Mouse (Mus musculus): ENCODE data around the gene Poc1a. TPM values are rescaled to one million over a fixed set of nuclear protein-coding genes. Genes with fewer than 3 reads are reported as not detected.

Gene Poc1a
- total and polyA plus RNA-seq, 2 experiments from 2014 or later = 7.6 to 14.3 TPM

DNA sequence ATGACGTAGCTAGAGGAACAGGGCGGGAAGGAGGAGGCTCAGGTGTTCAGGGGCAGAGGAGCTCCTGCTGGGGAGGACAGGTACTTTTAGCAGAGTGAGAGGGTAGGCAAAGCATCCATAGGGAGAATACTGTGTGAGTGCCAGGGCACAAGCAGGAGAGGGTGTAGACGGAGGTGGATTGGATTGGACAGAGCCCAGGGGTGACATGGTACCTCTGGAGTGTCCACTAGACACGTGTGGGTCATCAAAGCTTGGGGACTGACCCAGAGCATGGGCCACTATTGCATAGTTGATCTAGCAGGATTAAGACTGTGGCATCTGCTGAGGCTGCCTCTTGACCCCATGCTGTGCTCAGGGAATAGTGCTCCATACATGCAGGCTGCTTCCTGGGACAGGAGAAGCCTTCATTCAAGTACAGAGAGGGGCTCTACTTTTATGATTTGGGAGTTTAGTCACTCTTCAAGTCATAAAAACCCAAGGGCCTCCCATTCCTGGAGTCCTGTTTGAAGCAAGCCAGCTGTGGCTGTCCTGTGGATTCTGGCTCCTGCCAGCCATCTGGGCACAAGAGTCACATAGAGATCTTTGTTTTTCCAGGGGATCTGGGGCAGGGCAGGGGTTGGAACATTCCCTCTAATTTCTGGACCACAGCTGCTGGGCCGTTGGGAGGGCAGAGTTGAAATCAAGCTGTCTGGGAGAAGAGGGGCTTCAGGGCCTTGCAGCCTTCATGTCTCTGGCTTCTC lies 48.1 kb downstream of the Poc1a start:
- no peak overlapping the region for H3K9ac ChIP-seq
- peaks cover 12% of the 10 kb centered on the region; the same call in 1 of the 2 replicates for H3K4me1 ChIP-seq (ENCODE audit: insufficient read depth)
- ATAC-seq = no peak
- H3K27me3 ChIP-seq (ENCODE audit: insufficient read depth, low read length) = no peaks in the 10 kb centered on the region
- DNase-seq = no peak
- H3K9me3 ChIP-seq (ENCODE audit: low read length) = no peaks in the 10 kb centered on the region
- no peak overlapping the region; the same call in 1 of the 2 replicates for H3K27ac ChIP-seq (ENCODE audit: low read depth, low read length)
- H3K4me2 ChIP-seq (ENCODE audit: low read depth) = no peak overlapping the region
- WGBS = 74% methylated on average over 5 of the region's 5 CpGs
- H3K4me3 ChIP-seq (ENCODE audit: low read depth, low read length) = no peak overlapping the region
- no peak for TF ChIP-seq CTCF (IDR thresholded peaks at IDR 0.05; ENCODE audit: low read depth)
- no peaks in the 10 kb centered on the region for H3K36me3 ChIP-seq (ENCODE audit: insufficient read depth)

DNA sequence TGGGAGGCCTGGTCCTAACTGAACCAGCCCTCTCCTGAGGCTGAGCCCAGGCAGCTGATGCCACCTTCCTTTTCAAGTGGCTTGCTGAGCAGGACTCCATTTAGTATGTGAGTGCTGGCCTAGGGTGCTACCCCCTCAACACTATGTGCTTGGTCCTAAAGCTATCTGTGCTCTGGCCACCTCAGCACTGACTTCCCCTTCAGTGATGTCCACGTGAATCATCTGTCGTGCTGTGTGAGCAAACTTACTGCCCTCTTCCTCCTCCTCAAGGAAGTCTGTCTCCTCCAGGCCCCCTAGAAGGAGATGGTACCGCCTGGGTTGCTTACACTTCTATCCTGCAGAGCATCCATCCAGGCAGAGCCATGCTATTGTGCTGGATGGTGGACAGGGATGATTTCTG lies 51.9 kb downstream of the Poc1a start:
- DNase-seq (no peak), ATAC-seq (no peak)
- no peak for TF ChIP-seq CTCF (IDR thresholded peaks at IDR 0.05; ENCODE audit: low read depth)
- Histone ChIP-seq H3K4me2 (ENCODE audit: low read depth) (no peak overlapping the region), H3K9me3 (ENCODE audit: low read length) (no peaks in the 10 kb centered on the region), H3K4me1 (ENCODE audit: insufficient read depth) (peaks cover 11% of the 10 kb centered on the region), H3K9ac (no peak overlapping the region), H3K27ac (ENCODE audit: low read depth, low read length) (no peak overlapping the region), H3K27me3 (ENCODE audit: insufficient read depth, low read length) (no peaks in the 10 kb centered on the region), H3K4me3 (ENCODE audit: low read depth, low read length) (no peak overlapping the region), H3K36me3 (ENCODE audit: insufficient read depth) (no peaks in the 10 kb centered on the region)
- WGBS = 84% methylated on average over 3 of the region's 3 CpGs

DNA sequence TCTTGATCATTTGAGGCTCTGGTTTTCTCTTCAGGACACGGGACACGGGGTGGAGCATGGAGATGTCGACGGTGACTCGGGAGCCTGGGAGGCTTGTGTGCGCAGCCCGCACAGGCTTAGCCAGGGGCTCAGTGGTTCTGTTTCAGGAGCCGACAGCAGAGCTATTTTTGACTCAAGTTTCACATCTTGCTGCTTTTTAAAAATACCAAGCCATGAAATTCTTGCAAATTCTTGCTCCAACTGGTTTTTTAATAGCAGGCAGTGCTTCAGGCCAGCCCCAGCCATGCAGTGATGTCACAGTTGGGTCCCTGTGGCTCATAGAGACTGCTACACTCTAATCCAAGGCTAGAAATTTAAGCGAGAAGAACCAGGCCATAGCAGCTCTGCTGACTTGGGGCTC lies 56.8 kb downstream of the Poc1a start:
- 60% methylated on average over 9 of the region's 9 CpGs for WGBS
- no peak for TF ChIP-seq CTCF (IDR thresholded peaks at IDR 0.05; ENCODE audit: low read depth)
- H3K4me2 ChIP-seq (ENCODE audit: low read depth) = no peak overlapping the region
- no peak overlapping the region for H3K9ac ChIP-seq
- H3K9me3 ChIP-seq (ENCODE audit: low read length) = no peaks in the 10 kb centered on the region
- no peak overlapping the region for H3K4me3 ChIP-seq (ENCODE audit: low read depth, low read length)
- no peaks in the 10 kb centered on the region for H3K36me3 ChIP-seq (ENCODE audit: insufficient read depth)
- peaks cover 18% of the 10 kb centered on the region; the same call in 1 of the 2 replicates for H3K4me1 ChIP-seq (ENCODE audit: insufficient read depth)
- peak overlapping the region; percentile 77 for H3K27ac ChIP-seq (ENCODE audit: low read depth, low read length)
- peak; percentile 60 for DNase-seq
- peak; percentile 76 for ATAC-seq
- no peaks in the 10 kb centered on the region for H3K27me3 ChIP-seq (ENCODE audit: insufficient read depth, low read length)

DNA sequence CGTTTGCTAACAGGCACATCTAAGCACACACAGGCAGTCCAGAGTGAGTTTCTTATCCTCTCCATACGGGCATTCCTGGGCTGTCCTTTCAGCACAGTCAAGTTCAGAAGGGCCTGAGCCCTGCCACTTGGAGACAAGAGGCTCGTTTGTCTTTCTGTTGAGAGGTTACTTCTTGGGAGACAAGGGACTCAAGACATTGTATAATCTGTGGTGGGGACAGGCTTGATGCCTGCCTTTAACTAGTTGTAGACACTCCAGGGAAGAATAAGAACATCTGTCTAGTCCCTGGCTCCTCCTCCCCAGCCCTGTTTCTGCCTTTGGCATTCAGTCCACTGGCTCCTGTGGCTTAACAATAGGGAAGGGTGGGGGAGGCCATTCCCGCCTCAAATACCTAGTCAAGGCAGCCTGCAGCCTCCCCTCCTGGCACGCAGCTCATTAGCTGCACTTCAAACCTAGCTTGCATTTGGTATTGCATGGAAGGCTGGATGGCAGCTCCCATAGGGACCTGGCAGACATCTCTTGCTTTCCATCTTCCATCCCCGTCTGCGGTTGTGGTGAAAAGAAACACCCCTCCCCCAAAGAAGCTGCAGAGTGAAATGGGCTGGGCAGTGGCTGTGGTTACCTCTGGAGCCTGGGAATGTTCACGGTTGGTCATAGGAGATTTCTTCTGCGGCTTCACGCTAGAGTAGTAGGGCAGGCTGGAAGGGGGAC lies 57.8 kb downstream of the Poc1a start:
- ATAC-seq (peak; percentile 17), DNase-seq (peak; percentile 38)
- no peak for TF ChIP-seq CTCF (IDR thresholded peaks at IDR 0.05; ENCODE audit: low read depth)
- H3K4me2 ChIP-seq (ENCODE audit: low read depth) = no peak overlapping the region
- 11% methylated on average over 10 of the region's 10 CpGs for WGBS
- no peak overlapping the region for H3K4me3 ChIP-seq (ENCODE audit: low read depth, low read length)
- H3K36me3 ChIP-seq (ENCODE audit: insufficient read depth) = no peaks in the 10 kb centered on the region
- H3K9me3 ChIP-seq (ENCODE audit: low read length) = no peaks in the 10 kb centered on the region
- no peaks in the 10 kb centered on the region for H3K27me3 ChIP-seq (ENCODE audit: insufficient read depth, low read length)
- peak overlapping the region; percentile 77 for H3K27ac ChIP-seq (ENCODE audit: low read depth, low read length)
- H3K4me1 ChIP-seq (ENCODE audit: insufficient read depth) = peaks cover 18% of the 10 kb centered on the region; the same call in 1 of the 2 replicates
- H3K9ac ChIP-seq = no peak overlapping the region

DNA sequence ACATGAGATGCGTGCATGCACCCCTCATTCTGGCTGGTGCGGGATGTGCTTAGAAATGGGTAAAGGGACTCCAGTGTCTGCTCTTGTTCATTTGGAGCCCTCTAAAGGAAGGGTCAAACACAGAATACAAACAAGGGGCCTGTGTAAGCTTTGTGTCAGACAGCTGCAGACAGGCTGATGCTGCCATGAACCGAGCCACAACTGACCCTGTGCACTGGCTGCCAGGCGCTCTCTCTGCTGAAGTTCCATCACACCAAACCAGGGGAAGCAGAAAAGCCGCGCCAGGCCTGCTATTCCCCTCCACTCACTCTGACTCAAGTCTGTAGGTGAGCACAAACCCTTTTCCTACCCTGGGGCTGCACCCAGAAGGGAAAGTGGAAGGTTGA lies 58.3 kb downstream of the Poc1a start:
- Histone ChIP-seq H3K27me3 (ENCODE audit: insufficient read depth, low read length) (no peaks in the 10 kb centered on the region), H3K4me3 (ENCODE audit: low read depth, low read length) (no peak overlapping the region), H3K9ac (no peak overlapping the region), H3K4me2 (ENCODE audit: low read depth) (no peak overlapping the region), H3K9me3 (ENCODE audit: low read length) (no peaks in the 10 kb centered on the region), H3K36me3 (ENCODE audit: insufficient read depth) (no peaks in the 10 kb centered on the region), H3K4me1 (ENCODE audit: insufficient read depth) (peaks cover 18% of the 10 kb centered on the region; the same call in 1 of the 2 replicates), H3K27ac (ENCODE audit: low read depth, low read length) (peak overlapping the region; percentile 77; the same call in 1 of the 2 replicates)
- no peak for DNase-seq
- no peak for TF ChIP-seq CTCF (IDR thresholded peaks at IDR 0.05; ENCODE audit: low read depth)
- 45% methylated on average over 6 of the region's 6 CpGs for WGBS
- ATAC-seq = peak; percentile 7; the same call in 1 of the 2 replicates

DNA sequence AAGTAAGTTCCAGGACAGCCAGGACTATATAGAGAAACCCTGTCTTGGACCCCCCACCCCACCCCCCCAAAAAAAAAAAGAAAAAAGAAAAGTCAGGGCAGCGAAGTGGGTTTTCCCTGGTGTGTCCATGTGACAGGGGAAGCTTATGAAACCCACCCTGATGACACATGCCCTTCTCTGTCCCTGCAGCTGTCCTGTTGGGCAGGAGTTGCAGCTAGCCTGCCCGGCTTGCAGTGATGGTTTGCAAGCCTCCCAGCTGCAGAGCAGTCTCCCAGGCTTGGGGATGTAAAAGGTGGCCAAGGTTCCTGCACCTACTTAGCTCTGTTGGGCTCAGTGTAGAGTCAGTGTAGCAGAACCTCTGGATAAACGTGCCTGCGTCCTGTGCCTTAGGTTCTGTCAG lies 58.9 kb downstream of the Poc1a start:
- Histone ChIP-seq H3K36me3 (ENCODE audit: insufficient read depth) (no peaks in the 10 kb centered on the region), H3K9ac (no peak overlapping the region), H3K9me3 (ENCODE audit: low read length) (no peaks in the 10 kb centered on the region), H3K27me3 (ENCODE audit: insufficient read depth, low read length) (no peaks in the 10 kb centered on the region), H3K4me1 (ENCODE audit: insufficient read depth) (peaks cover 18% of the 10 kb centered on the region; the same call in 1 of the 2 replicates), H3K4me3 (ENCODE audit: low read depth, low read length) (no peak overlapping the region), H3K4me2 (ENCODE audit: low read depth) (no peak overlapping the region), H3K27ac (ENCODE audit: low read depth, low read length) (no peak overlapping the region)
- WGBS = 93% methylated on average over 4 of the region's 4 CpGs
- no peak for DNase-seq
- no peak for ATAC-seq
- TF ChIP-seq CTCF (IDR thresholded peaks at IDR 0.05; ENCODE audit: low read depth) = no peak
